10 mouse cellular contexts compared by ENCODE assay signal in the genomic region with DNA sequence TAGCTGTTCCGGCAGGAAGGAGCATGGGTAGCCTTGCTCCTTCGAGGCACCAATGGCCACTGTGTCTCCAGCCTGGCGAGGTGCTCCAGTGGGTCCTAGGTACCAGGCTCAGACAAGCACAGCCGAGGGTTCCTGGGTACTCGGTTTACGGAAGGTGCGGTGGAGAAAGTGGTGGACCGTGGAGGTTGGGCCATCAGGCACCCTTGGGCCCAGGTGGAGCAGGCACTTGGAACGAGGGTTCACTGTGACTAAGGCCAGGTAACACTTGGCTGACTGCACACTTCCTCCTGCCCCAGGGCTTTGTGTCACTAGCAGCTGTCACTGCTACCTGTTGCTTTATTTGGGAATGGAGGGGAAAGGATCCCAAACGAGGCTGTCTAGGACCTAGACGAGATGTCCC. TPM values are rescaled to one million over a fixed set of nuclear protein-coding genes. Genes with fewer than 3 reads are reported as not detected.
DNase-seq lines count a peak whose midpoint lies in the region; ATAC-seq and TF ChIP-seq lines count a peak whose summit lies in the region.
"Had no signal": no experiment of that assay in that cellular context is flagged by ENCODE, and none has a peak within 500 bp of the region (broad histone marks: within the 10 kb centered on the region; RNA-seq: fewer than 3 reads in every experiment).

No protein-coding gene starts in this region.

- H3K4me1 ChIP-seq in liver, adult 2 months (ENCODE audit: control insufficient read depth, insufficient read depth, low read length): peaks cover 43% of the 10 kb centered on the region
- H3K4me1 ChIP-seq in liver, embryonic 13.5 days (replicated peaks): peaks cover 57% of the 10 kb centered on the region
- peaks cover 22% of the 10 kb centered on the region for H3K4me1 ChIP-seq in stomach, embryonic 14.5 days (ENCODE audit: control insufficient read depth, insufficient read depth, low read length)

- peaks cover 12% of the 10 kb centered on the region for H3K79me2 ChIP-seq in liver, adult 2 months (ENCODE audit: control insufficient read depth, insufficient read depth, low read length)

- peak; percentile 66 for DNase-seq in liver, adult 2 months (ENCODE audit: extremely low read depth, low read depth, low spot score)
- DNase-seq in liver: no peak
- DNase-seq in gonadal fat pad, adult 2 months (ENCODE audit: low read depth): peak; percentile 89
- DNase-seq in liver, embryonic 13.5 days: no peak
- DNase-seq in frontal cortex, postnatal 14 days (ENCODE audit: low spot score in 2 of 2): no peak
- DNase-seq in thymus, postnatal 10 days (ENCODE audit: low spot score in 2 of 2): no peak
- DNase-seq: left cerebral cortex, postnatal 4 days had no signal

- H3K27ac ChIP-seq in liver, adult 2 months (replicated peaks; ENCODE audit: insufficient read depth, low read depth, low read length): peak overlapping the region; percentile 93
- peak overlapping the region; percentile 68 for H3K27ac ChIP-seq in liver, embryonic 13.5 days
- no peak overlapping the region for H3K27ac ChIP-seq in stomach, embryonic 14.5 days (ENCODE audit: low read length)
- H3K27ac ChIP-seq: neural tube, embryonic 12.5 days had no signal

- peak overlapping the region; percentile 57 for H3K4me2 ChIP-seq in liver, embryonic 13.5 days
- H3K4me2 ChIP-seq in stomach, embryonic 14.5 days (replicated peaks; ENCODE audit: low read depth, low read length): peak overlapping the region; percentile 34
- H3K4me2 ChIP-seq: neural tube, embryonic 12.5 days had no signal

- WGBS in liver, adult 2 months: 15% methylated on average over 11 of the region's 11 CpGs
- WGBS in liver, embryonic 13.5 days (ENCODE audit: insufficient replicate concordance): 57% methylated on average over 11 of the region's 11 CpGs
- WGBS in stomach, embryonic 14.5 days: 74% methylated on average over 11 of the region's 11 CpGs

- no peak; the same call in 1 of the 2 replicates for TF ChIP-seq CTCF in liver, adult 2 months (IDR thresholded peaks at IDR 0.05; ENCODE audit: low read depth, low read length)

- no peak for ATAC-seq in liver, embryonic 13.5 days (ENCODE audit: low read depth)
- ATAC-seq in stomach, embryonic 14.5 days (ENCODE audit: insufficient number of reproducible peaks, insufficient read depth, low FRiP score, low read depth): no peak
- ATAC-seq: hindbrain, embryonic 16.5 days had no signal

- H3K9ac ChIP-seq in liver, adult 2 months (ENCODE audit: low read depth, low read length): peak overlapping the region; percentile 95
- H3K9ac ChIP-seq in liver, embryonic 13.5 days: peak overlapping the region; percentile 62
- no peak overlapping the region for H3K9ac ChIP-seq in stomach, embryonic 14.5 days (replicated peaks; ENCODE audit: low read depth, low read length)
- H3K9ac ChIP-seq: neural tube, embryonic 12.5 days had no signal

- peak; percentile 69; the same call in 1 of the 2 replicates for TF ChIP-seq POLR2A in liver, adult 2 months (IDR thresholded peaks at IDR 0.05; ENCODE audit: extremely low read depth, insufficient read depth, low read length)

- H3K36me3 ChIP-seq in liver, adult 2 months (ENCODE audit: control insufficient read depth, insufficient read depth, low read length): peaks cover 22% of the 10 kb centered on the region; the same call in 1 of the 2 replicates
- peaks cover 10% of the 10 kb centered on the region; the same call in 1 of the 2 replicates for H3K36me3 ChIP-seq in liver, embryonic 13.5 days
- H3K36me3 ChIP-seq in stomach, embryonic 14.5 days (ENCODE audit: control insufficient read depth, insufficient read depth, low read length): no peaks in the 10 kb centered on the region
- H3K36me3 ChIP-seq: neural tube, embryonic 12.5 days had no signal

- H3K9me3 ChIP-seq in liver, embryonic 13.5 days (replicated peaks): no peaks in the 10 kb centered on the region
- H3K9me3 ChIP-seq in stomach, embryonic 14.5 days (ENCODE audit: control insufficient read depth, low read depth, low read length): no peaks in the 10 kb centered on the region
- H3K9me3 ChIP-seq: neural tube, embryonic 12.5 days had no signal

- no peaks in the 10 kb centered on the region for H3K27me3 ChIP-seq in liver, adult 2 months (ENCODE audit: control insufficient read depth, insufficient read depth, low read length)
- H3K27me3 ChIP-seq in liver, embryonic 13.5 days: no peaks in the 10 kb centered on the region
- no peaks in the 10 kb centered on the region for H3K27me3 ChIP-seq in stomach, embryonic 14.5 days (ENCODE audit: control insufficient read depth, insufficient read depth, low read length)
- H3K27me3 ChIP-seq: neural tube, embryonic 12.5 days had no signal

- H3K4me3 ChIP-seq in liver, adult 2 months (ENCODE audit: insufficient read depth, low read depth, low read length): peak overlapping the region; percentile 89
- peak overlapping the region; percentile 56 for H3K4me3 ChIP-seq in liver, embryonic 13.5 days (replicated peaks)
- 0 out of 2 replicates have a peak overlapping the region, but pooled peaks have one; percentile 2 for H3K4me3 ChIP-seq in stomach, embryonic 14.5 days (ENCODE audit: low read depth, low read length)
- H3K4me3 ChIP-seq: neural tube, embryonic 12.5 days had no signal

RNA-seq across cellular contexts. Expression of a gene that starts 3.6 kb away (rescaled TPM):
- total RNA-seq in liver, adult 2 months (2014; rRNA removed): 9.6 and 33.0 TPM in 2 replicates
- polyA plus RNA-seq in liver, adult 2 months (2012; rRNA removed): 211 and 649 TPM in 2 replicates
- 20.6 and 31.2 TPM in 2 replicates for polyA plus RNA-seq in gonadal fat pad, adult 2 months (2012; rRNA removed)
- 13.0 and 14.8 TPM in 2 replicates for polyA plus RNA-seq in liver, embryonic 13.5 days (2015; fragmentation: Nextera tagmentation; extraction: Ambion mirVana)
- polyA plus RNA-seq in stomach, embryonic 14.5 days (2014; fragmentation: Nextera tagmentation; extraction: Ambion mirVana): 2.3 and 3.7 TPM in 2 replicates

RNA-seq across cellular contexts. Expression of a gene that starts 9.0 kb away (rescaled TPM):
- 0.07 TPM in 1 of 2 replicates, not detected in the other for total RNA-seq in liver, adult 2 months (2014; rRNA removed)
- 0.11 TPM in 1 of 2 replicates, not detected in the other for polyA plus RNA-seq in liver, adult 2 months (2012; rRNA removed)
- polyA plus RNA-seq in gonadal fat pad, adult 2 months (2012; rRNA removed): 0.81 and 1.2 TPM in 2 replicates
- 0.05 TPM in 1 of 2 replicates, not detected in the other for polyA plus RNA-seq in liver, embryonic 13.5 days (2015; fragmentation: Nextera tagmentation; extraction: Ambion mirVana)
- polyA plus RNA-seq in stomach, embryonic 14.5 days (2014; fragmentation: Nextera tagmentation; extraction: Ambion mirVana): 1.5 and 2.2 TPM in 2 replicates

RNA-seq across cellular contexts. Expression of a gene that starts 42.8 kb away (rescaled TPM):
- total RNA-seq in liver, adult 2 months (2014; rRNA removed): 57.3 and 68.1 TPM in 2 replicates
- 112 and 115 TPM in 2 replicates for polyA plus RNA-seq in liver, adult 2 months (2012; rRNA removed)
- polyA plus RNA-seq in gonadal fat pad, adult 2 months (2012; rRNA removed): 27.5 and 30.6 TPM in 2 replicates
- polyA plus RNA-seq in liver, embryonic 13.5 days (2015; fragmentation: Nextera tagmentation; extraction: Ambion mirVana): 7.3 and 7.7 TPM in 2 replicates
- 16.7 and 18.7 TPM in 2 replicates for polyA plus RNA-seq in stomach, embryonic 14.5 days (2014; fragmentation: Nextera tagmentation; extraction: Ambion mirVana)

Comparison
In these comparisons a context has a peak if more than half of its experiments do, and no peak if none do; other contexts are left out.
1. DNase-seq: peak in liver, adult 2 months (single experiment) and gonadal fat pad, adult 2 months (single experiment); none in liver (single experiment), liver, embryonic 13.5 days (single experiment), frontal cortex, postnatal 14 days (0 of 2) and thymus, postnatal 10 days (0 of 2).
2. H3K4me3 ChIP-seq: peak in every context shown above with its lines; median percentile 89 in liver, adult 2 months; 56 in liver, embryonic 13.5 days; 2 in stomach, embryonic 14.5 days.